Mouse (Mus musculus) forebrain, postnatal 0 days (tissue): ENCODE results near the gene Anks1b. TPM values are rescaled to one million over a fixed set of nuclear protein-coding genes. Genes with fewer than 3 reads are reported as not detected.

Experiments
- ATAC-seq: fragments of 200-750 bp; cut with Nextera tagmentation; 2 replicates; pipeline ENCODE4 v1.8.0; 2017; ENCODE audit warnings: mild to moderate bottlenecking, moderate library complexity
- DNase-seq: peaks from one replicate; pipeline ENCODE4 v3.0.0-alpha.2; 2015
- H3K27ac ChIP-seq: fragments of 300-500 bp; sonication (generic); 2 replicates; pipeline ENCODE4 v1.5.1; 2014; ENCODE audit warnings: low read depth, mild to moderate bottlenecking, antibody characterized with exemption, low read length, moderate library complexity, mixed read lengths
- H3K27me3 ChIP-seq: fragments of 300-500 bp; sonication (generic); 2 replicates; pipeline ENCODE4 v1.6.1; 2014; ENCODE audit warnings: mild to moderate bottlenecking, low read length, mixed read lengths; ENCODE audit not compliant: insufficient read depth
- H3K36me3 ChIP-seq: fragments of 300-500 bp; sonication (generic); 2 replicates; pipeline ENCODE4 v1.6.1; 2014; ENCODE audit warnings: mild to moderate bottlenecking, moderate library complexity; ENCODE audit not compliant: insufficient read depth
- H3K4me1 ChIP-seq: fragments of 300-500 bp; sonication (generic); 2 replicates; pipeline ENCODE4 v1.6.1; 2014; ENCODE audit warnings: antibody characterized with exemption; ENCODE audit not compliant: insufficient read depth
- H3K4me2 ChIP-seq: fragments of 300-500 bp; sonication (generic); 2 replicates; pipeline ENCODE4 v1.6.1; 2014; ENCODE audit warnings: low read depth, mild to moderate bottlenecking, moderate library complexity
- H3K4me3 ChIP-seq: fragments of 300-500 bp; sonication (generic); 2 replicates; pipeline ENCODE4 v1.5.1; 2014; ENCODE audit warnings: low read depth, low read length, mixed read lengths
- H3K9ac ChIP-seq: fragments of 300-500 bp; sonication (generic); 2 replicates; pipeline ENCODE4 v1.6.1; 2014; ENCODE audit warnings: mild to moderate bottlenecking
- H3K9me3 ChIP-seq: fragments of 300-500 bp; sonication (generic); 2 replicates; pipeline ENCODE4 v1.6.1; 2016; ENCODE audit warnings: low read length
- CTCF ChIP-seq: sonication (generic); IDR thresholded peaks from 2 replicates; pipeline ENCODE4 v1.5.1; 2016; ENCODE audit warnings: antibody characterized with exemption, control low read depth, low read depth
- WGBS: fragments of 180-500 bp; shearing (Covaris S2); extraction: QIAGEN DNeasy Blood & Tissue Kit; methylation state at CpG from one replicate; pipeline ENCODE4 v1.1.7; 2014; 5-methylcytosine and 5-hydroxymethylcytosine counted together
- polyA plus RNA-seq: library from polyadenylated mRNA; unstranded; fragments of >200 nt; fragmentation: Nextera tagmentation; extraction: Ambion mirVana; gene quantifications from 2 replicates; pipeline ENCODE4 v1.2.1, GENCODE M21; 2015
- total RNA-seq: library from RNA; depleted of rRNA; stranded (reverse); fragments of >200 nt; gene quantifications from 2 replicates; pipeline ENCODE4 v1.2.3, GENCODE M21; 2014

Anks1b gene
- total and polyA plus RNA-seq, 2 experiments from 2014 or later = 120 to 145 TPM

- H3K27me3 ChIP-seq = no peaks in the 10 kb centered on the region
- H3K4me1 ChIP-seq = 0 out of 2 replicates have a peak, but pooled peaks cover 5% of the 10 kb centered on the region
- TF ChIP-seq CTCF = no peak
- DNase-seq = peak; percentile 57
- H3K4me3 ChIP-seq = no peak overlapping the region
- no peaks in the 10 kb centered on the region for H3K9me3 ChIP-seq
- WGBS = 22% methylated on average over 3 of the region's 3 CpGs
- no peak overlapping the region for H3K4me2 ChIP-seq
- ATAC-seq = peak; percentile 79
- peak overlapping the region; percentile 25; the same call in 1 of the 2 replicates for H3K9ac ChIP-seq
- H3K36me3 ChIP-seq = no peaks in the 10 kb centered on the region
- H3K27ac ChIP-seq = peak overlapping the region; percentile 81
These were observed 130.8 kb downstream of the Anks1b start for GRCm38 (mm10) chr10:90003980-90004729.

GRCm38 (mm10) chr10:90004882-90005281 lies 131.6 kb downstream of the Anks1b start:
- H3K4me3 ChIP-seq = no peak overlapping the region
- 0 out of 2 replicates have a peak, but pooled peaks cover 5% of the 10 kb centered on the region for H3K4me1 ChIP-seq
- WGBS = 81% methylated on average over 9 of the region's 9 CpGs
- DNase-seq (no peak), ATAC-seq (peak; percentile 15; the same call in 1 of the 2 replicates)
- H3K27ac ChIP-seq = peak overlapping the region; percentile 81
- H3K9me3 ChIP-seq = no peaks in the 10 kb centered on the region
- H3K36me3 ChIP-seq = no peaks in the 10 kb centered on the region
- no peak overlapping the region for H3K4me2 ChIP-seq
- peak overlapping the region; percentile 25; the same call in 1 of the 2 replicates for H3K9ac ChIP-seq
- TF ChIP-seq CTCF = no peak
- no peaks in the 10 kb centered on the region for H3K27me3 ChIP-seq

GRCm38 (mm10) chr10:90033037-90033436 lies 159.7 kb downstream of the Anks1b start:
- TF ChIP-seq CTCF = no peak
- Histone ChIP-seq H3K4me1 (no peaks in the 10 kb centered on the region), H3K4me2 (no peak overlapping the region), H3K9me3 (no peaks in the 10 kb centered on the region), H3K27me3 (no peaks in the 10 kb centered on the region), H3K4me3 (no peak overlapping the region), H3K27ac (no peak overlapping the region), H3K9ac (no peak overlapping the region), H3K36me3 (no peaks in the 10 kb centered on the region)
- DNase-seq = no peak
- WGBS = 77% methylated on average over 14 of the region's 14 CpGs
- ATAC-seq = no peak; the same call in 1 of the 2 replicates

GRCm38 (mm10) chr10:90043287-90043686 lies 170.0 kb downstream of the Anks1b start:
- peak; percentile 38; the same call in 1 of the 2 replicates for TF ChIP-seq CTCF
- Histone ChIP-seq H3K9ac (no peak overlapping the region), H3K27me3 (no peaks in the 10 kb centered on the region), H3K27ac (no peak overlapping the region), H3K9me3 (no peaks in the 10 kb centered on the region), H3K36me3 (no peaks in the 10 kb centered on the region), H3K4me2 (no peak overlapping the region), H3K4me1 (no peaks in the 10 kb centered on the region), H3K4me3 (no peak overlapping the region)
- ATAC-seq (no peak), DNase-seq (peak; percentile 25)
- 11% methylated on average over 5 of the region's 5 CpGs for WGBS

- DNase-seq (peak; percentile 77), ATAC-seq (no peak)
- Histone ChIP-seq H3K4me3 (no peak overlapping the region), H3K9me3 (no peaks in the 10 kb centered on the region), H3K36me3 (no peaks in the 10 kb centered on the region), H3K4me1 (no peaks in the 10 kb centered on the region), H3K27me3 (no peaks in the 10 kb centered on the region), H3K4me2 (no peak overlapping the region), H3K9ac (no peak overlapping the region), H3K27ac (no peak overlapping the region)
- WGBS = 29% methylated on average over 2 of the region's 2 CpGs
- TF ChIP-seq CTCF = peak; percentile 65
These were observed 170.5 kb downstream of the Anks1b start for GRCm38 (mm10) chr10:90043773-90044172.

- no peak overlapping the region for H3K4me2 ChIP-seq
- no peak for TF ChIP-seq CTCF
- H3K27me3 ChIP-seq = no peaks in the 10 kb centered on the region
- H3K9ac ChIP-seq = no peak overlapping the region
- ATAC-seq (no peak), DNase-seq (no peak)
- no peak overlapping the region for H3K27ac ChIP-seq
- WGBS = 88% methylated on average over 8 of the region's 8 CpGs
- no peaks in the 10 kb centered on the region for H3K4me1 ChIP-seq
- no peaks in the 10 kb centered on the region for H3K9me3 ChIP-seq
- no peak overlapping the region for H3K4me3 ChIP-seq
- no peaks in the 10 kb centered on the region for H3K36me3 ChIP-seq
These were observed 170.9 kb downstream of the Anks1b start for GRCm38 (mm10) chr10:90044229-90044628.

GRCm38 (mm10) chr10:90068651-90069050 lies 195.3 kb downstream of the Anks1b start:
- Histone ChIP-seq H3K36me3 (no peaks in the 10 kb centered on the region), H3K4me2 (no peak overlapping the region), H3K9ac (no peak overlapping the region), H3K9me3 (no peaks in the 10 kb centered on the region), H3K27me3 (no peaks in the 10 kb centered on the region), H3K27ac (no peak overlapping the region), H3K4me3 (no peak overlapping the region), H3K4me1 (no peaks in the 10 kb centered on the region)
- 60% methylated on average over 4 of the region's 4 CpGs for WGBS
- DNase-seq (no peak), ATAC-seq (no peak)
- no peak for TF ChIP-seq CTCF
